ENCODE assay signal across 12 mouse cellular contexts in genomic region chrX:10422440-10422839, GRCm38 (mm10).
DNase-seq lines count a peak whose midpoint lies in the region; ATAC-seq lines count a peak whose summit lies in the region.
"Had no signal": no experiment of that assay in that cellular context is flagged by ENCODE, and none has a peak within 500 bp of the region (broad histone marks: within the 10 kb centered on the region; RNA-seq: fewer than 3 reads in every experiment).

No protein-coding gene starts in this region.

- no peaks in the 10 kb centered on the region for H3K9me3 ChIP-seq in kidney, embryonic 15.5 days (replicated peaks)
- H3K9me3 ChIP-seq: embryonic facial prominence, embryonic 13.5 days had no signal

- H3K9ac ChIP-seq in kidney, embryonic 15.5 days, result no peak overlapping the region
- H3K9ac ChIP-seq: embryonic facial prominence, embryonic 13.5 days; heart, embryonic 12.5 days had no signal

- WGBS in kidney, embryonic 15.5 days, result 52% methylated on average over 2 of the region's 2 CpGs

- H3K4me2 ChIP-seq in kidney, embryonic 15.5 days, result no peak overlapping the region
- H3K4me2 ChIP-seq: embryonic facial prominence, embryonic 13.5 days; heart, embryonic 12.5 days had no signal

- no peak for DNase-seq in kidney, adult 11 months
- DNase-seq in right cerebral cortex, postnatal 4 days, result peak; percentile 3
- no peak for DNase-seq in right cerebral cortex, adult 2 months (ENCODE audit: low spot score in 2 of 2)
- peak; percentile 7 for DNase-seq in cerebellum, adult 8-10 months
- DNase-seq in layer of hippocampus, adult 8-10 months (ENCODE audit: low spot score in 2 of 2), result no peak
- no peak for DNase-seq in c-Kit-positive CD71-positive TER-119-positive erythroid progenitor cells, embryonic 14.5 days (ENCODE audit: low spot score)
- DNase-seq: layer of hippocampus, postnatal 36 days; liver; thymus, postnatal 14 days had no signal

- no peaks in the 10 kb centered on the region for H3K4me1 ChIP-seq in kidney, embryonic 15.5 days
- H3K4me1 ChIP-seq: embryonic facial prominence, embryonic 13.5 days; heart, embryonic 12.5 days had no signal

- H3K4me3 ChIP-seq in kidney, embryonic 15.5 days (replicated peaks), result no peak overlapping the region
- H3K4me3 ChIP-seq: embryonic facial prominence, embryonic 13.5 days; heart, embryonic 12.5 days had no signal

- ATAC-seq in kidney, embryonic 15.5 days (replicated peaks; ENCODE audit: low FRiP score), result peak; percentile 66; the same call in 1 of the 2 replicates

- H3K27ac ChIP-seq in kidney, embryonic 15.5 days, result no peak overlapping the region
- H3K27ac ChIP-seq: embryonic facial prominence, embryonic 13.5 days had no signal

- no peaks in the 10 kb centered on the region for H3K36me3 ChIP-seq in kidney, embryonic 15.5 days
- H3K36me3 ChIP-seq: embryonic facial prominence, embryonic 13.5 days; heart, embryonic 12.5 days had no signal

- H3K27me3 ChIP-seq in kidney, embryonic 15.5 days, result no peaks in the 10 kb centered on the region
- H3K27me3 ChIP-seq: embryonic facial prominence, embryonic 13.5 days; heart, embryonic 12.5 days had no signal

Comparison
In these comparisons a context has a peak if more than half of its experiments do, and no peak if none do; other contexts are left out.
1. DNase-seq: peak in right cerebral cortex, postnatal 4 days (single experiment) and cerebellum, adult 8-10 months (single experiment); none in kidney, adult 11 months (single experiment), right cerebral cortex, adult 2 months (0 of 2), layer of hippocampus, adult 8-10 months (0 of 2) and c-Kit-positive CD71-positive TER-119-positive erythroid progenitor cells, embryonic 14.5 days (single experiment).